Mouse (Mus musculus): ENCODE results near the gene Ppm1e.

DNA sequence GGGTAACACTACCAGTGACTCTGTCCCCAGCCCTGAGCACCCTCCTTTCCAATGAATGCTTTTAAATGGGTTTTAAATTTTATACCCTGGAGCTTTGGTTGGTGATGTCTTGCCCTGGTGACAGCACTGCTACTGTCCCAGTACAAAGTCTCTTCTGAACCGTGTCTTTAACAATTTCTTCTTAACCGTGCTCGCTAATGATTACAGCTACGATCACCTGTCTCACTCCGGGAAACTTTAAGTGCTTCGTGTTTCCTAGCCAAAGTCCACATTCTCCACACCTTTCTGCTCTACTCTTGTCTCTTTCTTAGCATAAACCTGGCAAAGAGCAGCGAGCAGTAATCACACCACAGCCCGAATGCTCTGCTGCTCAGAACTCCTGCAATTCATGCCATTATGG is 69.5 kb downstream of the Ppm1e start:
- TF ChIP-seq GATA1 (IDR thresholded peaks at IDR 0.05; ENCODE audit: borderline replicate concordance, low read length) (no peak), FLI1 (IDR thresholded peaks at IDR 0.05; ENCODE audit: low read length) (no peak)

All from megakaryocyte, embryonic 14.5 days (primary cell).